Mouse (Mus musculus) WW6 (cell line): ENCODE data around the gene Plbd2.

Source experiments
- DNase-seq: peaks from one replicate; pipeline ENCODE4 v3.0.0-alpha.2; 2013; ENCODE audit warnings: low read depth, low spot score

Plbd2 gene

DNA sequence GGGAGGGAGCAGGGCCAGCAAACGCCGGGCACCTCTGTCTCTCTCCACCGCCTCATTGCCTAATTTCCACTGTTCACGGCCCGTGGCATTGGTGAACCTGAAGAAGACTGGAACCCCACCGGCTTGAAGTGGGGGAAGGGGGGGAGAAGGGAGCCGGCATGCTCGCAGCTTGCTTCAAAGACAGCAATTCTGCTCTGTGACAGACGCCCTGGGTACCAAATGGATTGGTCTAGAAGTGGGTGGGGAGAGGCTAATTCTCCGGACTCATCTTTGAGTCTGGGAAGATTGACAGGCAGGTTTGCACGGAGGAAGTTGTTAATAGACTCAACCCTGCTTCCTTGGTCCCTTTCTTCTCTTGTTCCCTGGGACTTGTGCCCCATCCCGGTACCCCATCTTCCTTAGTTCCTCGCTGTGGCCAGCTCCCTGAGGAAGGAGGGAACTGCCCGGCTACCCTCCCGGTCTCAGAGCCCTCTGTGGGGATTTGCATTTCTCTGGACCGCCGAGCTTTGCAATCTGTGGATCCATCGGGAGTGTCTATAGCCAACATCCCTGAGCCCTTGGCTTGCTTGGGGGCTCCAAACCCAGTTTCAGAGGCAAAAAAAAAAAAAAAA, 66.4 kb downstream of the Plbd2 start:
- DNase-seq, result no peak

DNA sequence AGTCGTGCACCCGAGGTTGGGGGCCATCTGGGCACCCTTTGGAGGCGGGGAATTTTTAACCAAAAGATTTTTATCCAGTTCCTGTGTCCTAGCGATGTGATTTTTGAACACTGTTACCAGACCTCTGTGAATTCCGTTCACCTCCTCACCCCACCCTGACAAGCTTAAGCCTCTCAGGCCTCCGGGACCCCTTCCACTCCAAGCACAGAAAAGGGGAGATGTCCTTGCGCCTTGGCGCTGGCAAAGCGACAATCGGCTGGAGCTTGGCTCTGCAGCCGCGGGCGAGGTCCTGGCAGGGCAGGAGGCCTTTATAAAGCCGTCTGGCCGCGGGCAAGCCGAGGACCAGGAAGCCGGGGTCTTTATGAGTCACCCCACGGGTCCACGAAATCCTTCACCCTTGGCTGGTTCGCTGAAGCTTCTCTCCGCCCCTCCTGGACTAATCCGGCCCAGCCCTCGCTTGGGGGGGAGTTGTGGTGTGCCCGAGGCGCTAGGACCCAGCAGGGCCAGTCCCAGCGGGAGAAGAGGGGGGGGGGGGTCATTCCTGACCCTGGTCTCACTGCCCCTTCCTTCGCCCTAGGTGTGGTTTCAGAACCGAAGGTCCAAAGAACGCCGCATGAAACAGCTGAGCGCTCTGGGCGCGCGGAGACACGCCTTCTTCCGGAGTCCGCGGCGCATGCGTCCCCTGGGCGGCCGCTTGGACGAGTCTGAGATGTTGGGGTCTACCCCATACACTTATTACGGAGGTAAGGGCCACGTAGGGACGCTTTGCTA, 67.5 kb downstream of the Plbd2 start:
- DNase-seq, result no peak

DNA sequence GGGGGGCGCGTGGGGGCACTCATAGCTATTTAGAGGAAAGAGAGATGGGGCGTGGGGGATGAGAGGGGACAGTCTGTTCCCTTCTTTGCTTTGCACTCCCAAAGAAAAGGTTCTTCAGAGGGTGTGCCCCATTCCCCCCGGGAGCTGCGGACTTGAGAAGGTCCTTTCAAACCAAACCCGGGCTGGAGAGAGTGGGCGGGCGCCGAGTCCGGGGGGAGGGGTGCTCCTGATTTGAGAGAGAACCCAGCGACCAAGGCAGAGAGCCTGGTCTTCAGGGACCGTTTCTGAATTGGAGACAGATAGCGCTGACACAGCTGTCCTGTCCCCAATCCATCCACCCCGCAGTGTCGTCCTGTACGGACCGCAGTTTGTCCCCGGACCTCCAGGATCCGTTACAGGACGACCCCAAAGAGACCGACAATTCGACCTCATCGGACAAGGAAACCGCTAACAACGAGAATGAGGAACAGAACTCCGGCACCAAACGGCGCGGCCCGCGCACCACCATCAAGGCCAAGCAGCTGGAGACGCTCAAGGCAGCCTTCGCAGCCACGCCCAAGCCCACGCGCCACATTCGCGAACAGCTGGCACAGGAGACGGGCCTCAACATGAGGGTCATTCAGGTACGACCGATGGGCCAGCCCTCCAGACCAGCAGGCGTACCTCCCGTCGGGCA, 68.3 kb downstream of the Plbd2 start:
- DNase-seq, result no peak

DNA sequence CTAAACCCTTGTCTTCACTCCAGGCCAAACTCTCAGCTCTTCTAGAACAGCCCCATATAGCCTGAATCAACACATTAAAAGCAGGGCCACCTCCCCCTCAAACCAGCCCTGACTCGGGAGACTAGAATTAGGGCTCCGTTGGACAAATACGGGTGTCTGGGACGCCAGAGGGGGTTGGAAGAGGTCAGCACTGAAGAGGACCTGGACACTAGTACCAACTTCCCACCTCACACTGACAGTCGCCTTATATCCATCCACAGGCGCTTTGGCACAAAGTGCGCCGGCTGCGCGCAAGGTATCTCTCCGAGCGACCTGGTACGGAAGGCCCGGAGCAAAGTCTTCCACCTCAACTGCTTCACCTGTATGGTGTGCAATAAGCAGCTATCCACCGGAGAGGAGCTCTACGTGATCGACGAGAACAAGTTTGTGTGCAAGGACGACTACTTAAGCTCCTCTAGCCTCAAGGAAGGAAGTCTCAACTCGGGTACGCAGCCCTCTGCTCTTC, 69.1 kb downstream of the Plbd2 start:
- DNase-seq, result no peak
